Mouse (Mus musculus) adrenal gland, postnatal 10 days (tissue): ENCODE measurements around the gene Aif1. TPM values are rescaled to one million over a fixed set of nuclear protein-coding genes. Genes with fewer than 3 reads are reported as not detected.
"Not testable (repeated sequence)": the region's sequence is repeated elsewhere in the genome, so short reads cannot be mapped to it uniquely, and the experiment has no call there.

ENCODE experiments used
- DNase-seq: peaks from one replicate; pipeline ENCODE4 v3.0.0; 2021; ENCODE audit warnings: mixed read lengths
- total RNA-seq, 2 experiments: library from RNA; stranded (reverse); gene quantifications; 2 replicates each; pipeline ENCODE4 v1.2.3; 2021

The Aif1 gene
- total RNA-seq, 2 experiments from 2014 or later: 6.6 to 6.8 TPM

- no peak for DNase-seq
These were observed 28.5 kb downstream of the Aif1 start for GRCm38 (mm10) chr17:35147348-35147747.

- no peak for DNase-seq
These were observed 29.7 kb downstream of the Aif1 start for GRCm38 (mm10) chr17:35146139-35146538.

- DNase-seq: peak; percentile 86
These were observed 33.9 kb downstream of the Aif1 start for GRCm38 (mm10) chr17:35141971-35142370.

GRCm38 (mm10) chr17:35140490-35140996 is 35.3 kb downstream of the Aif1 start:
- peak; percentile 75 for DNase-seq

- DNase-seq: no peak
These were observed 36.6 kb downstream of the Aif1 start for GRCm38 (mm10) chr17:35139269-35139668.

GRCm38 (mm10) chr17:35135591-35136320 is 40.1 kb downstream of the Aif1 start:
- no peak for DNase-seq

GRCm38 (mm10) chr17:35134801-35135590 is 40.9 kb downstream of the Aif1 start, which contains the start of gene Bag6:
TSS of gene Bag6 (plus strand) at chr17:35135178.
- peak; percentile 96 for DNase-seq

- DNase-seq: no peak
These were observed 42.4 kb downstream of the Aif1 start for GRCm38 (mm10) chr17:35133517-35133916.

GRCm38 (mm10) chr17:35132174-35132560 is 43.7 kb downstream of the Aif1 start:
- DNase-seq: no peak

- DNase-seq: no peak
These were observed 44.2 kb downstream of the Aif1 start, which contains the start of gene Apom for GRCm38 (mm10) chr17:35131500-35132173. TSS of gene Apom (minus strand) at chr17:35132050.

GRCm38 (mm10) chr17:35131038-35131437 is 44.8 kb downstream of the Aif1 start:
- no peak for DNase-seq

- DNase-seq: no peak
These were observed 46.9 kb downstream of the Aif1 start for GRCm38 (mm10) chr17:35128996-35129395.

GRCm38 (mm10) chr17:35127017-35127416 is 48.9 kb downstream of the Aif1 start:
- DNase-seq: no peak

GRCm38 (mm10) chr17:35126206-35126611 is 49.7 kb downstream of the Aif1 start, which contains the start of gene D17H6S53E:
TSS of gene D17H6S53E (plus strand) at chr17:35126373.
- peak; percentile 88 for DNase-seq

- no peak for DNase-seq
These were observed 50.3 kb downstream of the Aif1 start for GRCm38 (mm10) chr17:35125578-35125977.

- DNase-seq: no peak
These were observed 50.8 kb downstream of the Aif1 start for GRCm38 (mm10) chr17:35125081-35125480.

- DNase-seq: not testable (repeated sequence)
These were observed 51.5 kb downstream of the Aif1 start for GRCm38 (mm10) chr17:35124261-35124896.

GRCm38 (mm10) chr17:35123287-35123686 is 52.6 kb downstream of the Aif1 start:
- DNase-seq: not testable (repeated sequence)

- DNase-seq: peak; percentile 67
These were observed 54.0 kb downstream of the Aif1 start, which contains the start of gene Csnk2b for GRCm38 (mm10) chr17:35121871-35122303. TSS of gene Csnk2b (minus strand) at chr17:35122053.

- peak; percentile 98 for DNase-seq
These were observed 54.6 kb downstream of the Aif1 start, which contains the start of gene Gpank1 for GRCm38 (mm10) chr17:35121143-35121799. TSS of gene Gpank1 (plus strand) at chr17:35121455.
